Mouse (Mus musculus) forebrain, embryonic 16.5 days (tissue): ENCODE results near the gene Tmed3. TPM values are rescaled to one million over a fixed set of nuclear protein-coding genes. Genes with fewer than 3 reads are reported as not detected.

Experiments used
- ATAC-seq: fragments of 200-750 bp; cut with Nextera tagmentation; 2 replicates; pipeline ENCODE4 v1.8.0; 2017; ENCODE audit warnings: mild to moderate bottlenecking, moderate library complexity
- H3K27ac ChIP-seq: fragments of 300-500 bp; sonication (generic); 2 replicates; pipeline ENCODE4 v1.5.1; 2014; ENCODE audit warnings: low read length, control low read depth
- H3K27me3 ChIP-seq: fragments of 300-500 bp; sonication (generic); replicated peaks from 2 replicates; pipeline ENCODE4 v1.6.1; 2014; ENCODE audit warnings: low read length; ENCODE audit not compliant: control insufficient read depth, insufficient read depth
- H3K36me3 ChIP-seq: fragments of 300-500 bp; sonication (generic); 2 replicates; pipeline ENCODE4 v1.6.1; 2014; ENCODE audit not compliant: control insufficient read depth, insufficient read depth
- H3K4me1 ChIP-seq: fragments of 300-500 bp; sonication (generic); replicated peaks from 2 replicates; pipeline ENCODE4 v1.6.1; 2014; ENCODE audit warnings: low read length; ENCODE audit not compliant: control insufficient read depth, insufficient read depth
- H3K4me2 ChIP-seq: fragments of 300-500 bp; sonication (generic); 2 replicates; pipeline ENCODE4 v1.6.1; 2014; ENCODE audit warnings: mild to moderate bottlenecking, low read length, control low read depth
- H3K4me3 ChIP-seq: fragments of 300-500 bp; sonication (generic); replicated peaks from 2 replicates; pipeline ENCODE4 v1.5.1; 2014; ENCODE audit warnings: mild to moderate bottlenecking, low read length, control low read depth
- H3K9ac ChIP-seq: fragments of 300-500 bp; sonication (generic); replicated peaks from 2 replicates; pipeline ENCODE4 v1.6.1; 2014; ENCODE audit warnings: low read depth, low read length, control low read depth
- H3K9me3 ChIP-seq: fragments of 300-500 bp; sonication (generic); 2 replicates; pipeline ENCODE4 v1.6.1; 2016; ENCODE audit warnings: low read length; ENCODE audit not compliant: control insufficient read depth
- WGBS: fragments of 180-500 bp; shearing (Covaris S2); extraction: QIAGEN DNeasy Blood & Tissue Kit; methylation state at CpG from one replicate; pipeline ENCODE4 v1.1.7; 2014; 5-methylcytosine and 5-hydroxymethylcytosine counted together
- polyA plus RNA-seq: library from polyadenylated mRNA; unstranded; fragments of >200 nt; fragmentation: Nextera tagmentation; extraction: Ambion mirVana; gene quantifications from 2 replicates; pipeline ENCODE4 v1.2.1, GENCODE M21; 2015

The Tmed3 gene
- polyA plus RNA-seq, 1 experiment from 2014 or later, result 51.4 TPM

DNA sequence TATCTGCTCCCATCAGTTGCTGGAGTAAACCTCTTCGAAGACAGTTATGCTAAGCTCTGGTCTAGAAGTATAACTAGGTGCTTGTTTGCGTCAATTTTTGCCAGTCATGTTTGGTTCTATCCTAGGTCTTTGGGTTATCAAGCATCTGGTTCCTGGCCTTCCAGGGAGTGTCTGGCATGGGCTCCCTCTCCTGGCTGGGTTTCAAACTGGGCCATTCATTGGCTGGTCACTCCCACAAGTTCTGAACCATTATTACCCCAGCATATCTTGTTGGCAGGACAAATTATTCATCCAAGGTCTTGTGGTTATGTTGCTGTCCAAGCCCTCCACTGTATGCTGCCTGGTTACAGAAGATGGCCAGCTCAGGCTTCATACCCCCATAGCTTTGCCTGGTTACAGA, 11.2 kb downstream of the Tmed3 start:
- WGBS, result 93% methylated on average over 2 of the region's 2 CpGs
- no peaks in the 10 kb centered on the region for H3K27me3 ChIP-seq

DNA sequence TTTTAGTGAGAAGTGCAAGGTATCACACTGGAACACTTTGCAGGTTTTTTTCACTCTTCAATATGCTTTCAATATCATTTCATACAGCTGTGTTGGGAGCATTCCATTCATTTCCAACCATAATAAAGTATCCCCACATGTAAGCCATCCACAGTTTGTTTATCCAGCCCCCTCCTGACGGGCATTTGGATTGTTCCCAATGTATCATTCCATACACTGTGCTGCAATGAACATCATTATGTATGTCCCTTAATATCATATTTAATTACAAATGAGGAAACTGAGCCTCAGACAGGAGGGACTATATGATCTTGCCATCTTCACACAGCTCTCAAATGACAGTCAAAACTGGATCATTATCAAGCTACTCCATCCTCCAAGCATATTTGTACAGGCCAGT, 15.7 kb downstream of the Tmed3 start:
- no peaks in the 10 kb centered on the region for H3K9me3 ChIP-seq
- H3K4me3 ChIP-seq, result no peak overlapping the region
- no peak overlapping the region for H3K27ac ChIP-seq
- H3K9ac ChIP-seq, result no peak overlapping the region
- no peaks in the 10 kb centered on the region for H3K36me3 ChIP-seq
- H3K27me3 ChIP-seq, result no peaks in the 10 kb centered on the region
- ATAC-seq, result no peak
- WGBS, result 74% methylated on average over 1 of the region's 1 CpGs
- no peaks in the 10 kb centered on the region for H3K4me1 ChIP-seq
- no peak overlapping the region for H3K4me2 ChIP-seq

More for the DNA sequence above, 11.2 kb downstream of the Tmed3 start:
- H3K9me3 ChIP-seq, result no peaks in the 10 kb centered on the region
- H3K4me2 ChIP-seq, result no peak overlapping the region
- no peak overlapping the region for H3K4me3 ChIP-seq
- H3K4me1 ChIP-seq, result no peaks in the 10 kb centered on the region
- H3K36me3 ChIP-seq, result no peaks in the 10 kb centered on the region
- no peak overlapping the region for H3K9ac ChIP-seq
- no peak for ATAC-seq
- no peak overlapping the region for H3K27ac ChIP-seq

GRCm38 (mm10) chr9:89687503-89688226, 17.2 kb downstream of the Tmed3 start:
- ATAC-seq, result peak; percentile 80
- Histone ChIP-seq H3K4me2 (no peak overlapping the region), H3K36me3 (no peaks in the 10 kb centered on the region), H3K27ac (no peak overlapping the region), H3K9me3 (no peaks in the 10 kb centered on the region), H3K27me3 (no peaks in the 10 kb centered on the region), H3K4me1 (no peaks in the 10 kb centered on the region), H3K9ac (no peak overlapping the region), H3K4me3 (no peak overlapping the region)
- 62% methylated on average over 10 of the region's 10 CpGs for WGBS

- no peak overlapping the region for H3K4me2 ChIP-seq
- H3K4me1 ChIP-seq, result no peaks in the 10 kb centered on the region
- H3K27me3 ChIP-seq, result no peaks in the 10 kb centered on the region
- no peak overlapping the region for H3K4me3 ChIP-seq
- H3K27ac ChIP-seq, result no peak overlapping the region
- 76% methylated on average over 2 of the region's 2 CpGs for WGBS
- no peaks in the 10 kb centered on the region for H3K36me3 ChIP-seq
- no peaks in the 10 kb centered on the region for H3K9me3 ChIP-seq
- no peak for ATAC-seq
- H3K9ac ChIP-seq, result no peak overlapping the region
Observed at GRCm38 (mm10) chr9:89686262-89686661, 18.6 kb downstream of the Tmed3 start.

DNA sequence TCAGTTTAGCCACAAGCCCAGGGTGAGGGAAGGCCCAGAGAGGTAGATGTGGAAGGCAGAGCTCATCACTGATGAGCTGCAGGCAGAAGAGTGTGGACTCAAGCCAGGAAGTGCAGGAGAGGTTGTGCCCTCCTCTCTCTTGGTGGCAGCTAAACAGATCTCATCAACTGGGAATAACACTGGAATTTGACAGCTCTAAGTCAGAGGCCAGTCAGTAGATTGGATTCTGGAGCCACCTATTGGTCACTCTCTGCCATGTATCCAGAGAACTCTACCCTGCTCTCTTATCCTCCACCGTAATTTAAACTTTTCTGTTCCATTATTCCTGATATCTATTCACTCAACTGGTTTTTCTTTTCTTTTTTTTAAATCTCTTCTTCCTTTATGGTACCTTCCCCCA, 25.9 kb downstream of the Tmed3 start:
- H3K9me3 ChIP-seq, result no peaks in the 10 kb centered on the region
- H3K4me1 ChIP-seq, result no peaks in the 10 kb centered on the region
- no peak overlapping the region for H3K9ac ChIP-seq
- ATAC-seq, result peak; percentile 65
- no peak overlapping the region for H3K4me3 ChIP-seq
- no peak overlapping the region for H3K27ac ChIP-seq
- H3K36me3 ChIP-seq, result no peaks in the 10 kb centered on the region
- no peaks in the 10 kb centered on the region for H3K27me3 ChIP-seq
- WGBS, result 51% methylated on average over 1 of the region's 1 CpGs
- H3K4me2 ChIP-seq, result no peak overlapping the region

DNA sequence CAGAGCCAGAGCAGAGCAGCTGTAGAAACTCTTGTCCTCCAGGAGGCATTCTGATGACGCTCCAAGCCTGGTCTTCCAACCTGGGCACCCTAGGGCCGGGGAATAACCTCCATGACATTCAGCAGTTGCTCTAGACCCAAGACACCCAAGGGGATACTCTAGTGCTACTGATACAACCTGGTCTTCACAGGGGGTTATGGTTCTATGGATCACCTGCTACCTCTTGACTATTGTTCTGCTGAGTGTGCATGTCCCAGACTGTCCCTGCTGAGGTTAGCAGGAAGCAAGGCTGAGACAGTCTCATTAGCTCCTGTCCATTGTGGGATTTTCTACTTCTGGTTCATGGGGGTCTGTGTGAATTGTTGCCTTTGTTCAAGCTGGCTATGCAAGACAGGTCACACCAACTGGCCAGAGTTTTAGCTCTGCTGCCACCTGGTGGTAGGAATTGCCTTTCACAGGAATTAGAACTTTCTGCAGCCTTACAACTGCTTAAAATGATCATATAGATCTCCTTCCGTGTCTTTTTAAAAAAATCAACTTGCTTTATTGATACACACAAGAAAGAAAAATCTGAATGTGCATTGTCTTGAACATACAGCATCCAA, 30.8 kb downstream of the Tmed3 start:
- Histone ChIP-seq H3K4me2 (no peak overlapping the region), H3K27me3 (no peaks in the 10 kb centered on the region), H3K9me3 (no peaks in the 10 kb centered on the region), H3K4me3 (no peak overlapping the region), H3K4me1 (no peaks in the 10 kb centered on the region), H3K36me3 (no peaks in the 10 kb centered on the region), H3K9ac (no peak overlapping the region), H3K27ac (no peak overlapping the region)
- WGBS, result 47% methylated on average over 3 of the region's 3 CpGs
- ATAC-seq, result peak; percentile 80

GRCm38 (mm10) chr9:89673402-89673801, 31.5 kb downstream of the Tmed3 start:
- no peaks in the 10 kb centered on the region for H3K9me3 ChIP-seq
- no peak overlapping the region for H3K4me2 ChIP-seq
- H3K27ac ChIP-seq, result no peak overlapping the region
- H3K27me3 ChIP-seq, result no peaks in the 10 kb centered on the region
- H3K4me1 ChIP-seq, result no peaks in the 10 kb centered on the region
- ATAC-seq, result no peak
- no peak overlapping the region for H3K4me3 ChIP-seq
- no peaks in the 10 kb centered on the region for H3K36me3 ChIP-seq
- H3K9ac ChIP-seq, result no peak overlapping the region
- 97% methylated on average over 1 of the region's 1 CpGs for WGBS

GRCm38 (mm10) chr9:89669878-89670277, 35.0 kb downstream of the Tmed3 start:
- 0 out of 2 replicates have a peak, but pooled peaks have one; percentile 56 for ATAC-seq
- Histone ChIP-seq H3K9ac (no peak overlapping the region), H3K4me1 (no peaks in the 10 kb centered on the region), H3K4me3 (no peak overlapping the region), H3K27ac (no peak overlapping the region), H3K4me2 (no peak overlapping the region), H3K36me3 (no peaks in the 10 kb centered on the region), H3K27me3 (no peaks in the 10 kb centered on the region), H3K9me3 (no peaks in the 10 kb centered on the region)
- 62% methylated on average over 4 of the region's 4 CpGs for whole genome bisulfite sequencing

DNA sequence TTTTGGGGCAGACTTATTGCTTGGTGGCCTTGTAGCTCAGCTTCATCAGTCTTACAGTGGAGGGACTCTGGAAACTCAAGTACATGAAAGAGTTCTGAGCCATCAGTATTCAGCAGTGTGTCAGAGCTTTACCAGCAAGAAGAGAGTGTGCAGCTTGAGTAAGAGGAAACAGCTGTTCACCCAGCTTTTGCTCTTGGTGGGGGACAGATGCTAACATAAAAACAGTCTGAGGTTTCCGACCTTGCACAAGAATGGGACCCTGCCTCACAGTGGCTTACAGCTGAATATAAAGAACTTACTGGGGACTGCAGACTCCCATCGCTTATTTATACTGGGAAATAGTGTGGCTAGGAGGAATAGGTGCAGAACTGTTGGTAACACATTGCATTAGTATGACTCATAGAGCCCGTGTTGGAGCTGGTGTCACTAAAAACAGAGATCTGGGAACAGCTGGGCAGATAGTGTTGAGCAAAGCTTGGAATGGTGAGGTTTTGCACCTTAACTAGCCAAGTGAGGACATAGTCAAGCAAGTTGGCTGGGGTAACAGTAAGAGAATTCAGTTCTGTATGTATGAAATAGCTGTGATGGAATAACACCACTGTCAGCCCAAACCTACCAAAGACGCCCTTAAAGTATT, 37.4 kb downstream of the Tmed3 start:
- H3K36me3 ChIP-seq, result no peaks in the 10 kb centered on the region
- no peak overlapping the region for H3K27ac ChIP-seq
- no peak overlapping the region for H3K4me2 ChIP-seq
- no peaks in the 10 kb centered on the region for H3K27me3 ChIP-seq
- 85% methylated on average over 4 of the region's 4 CpGs for WGBS
- H3K4me1 ChIP-seq, result no peaks in the 10 kb centered on the region
- H3K9me3 ChIP-seq, result no peaks in the 10 kb centered on the region
- no peak overlapping the region for H3K9ac ChIP-seq
- no peak for ATAC-seq
- H3K4me3 ChIP-seq, result no peak overlapping the region
